Mouse (Mus musculus) retina, embryonic 14.5 days (tissue): ENCODE data around the gene Ephb4.

Experiments used
- DNase-seq: peaks from one replicate; pipeline ENCODE4 v3.0.0-alpha.2; 2015; ENCODE audit warnings: low spot score

Gene Ephb4

GRCm38 (mm10) chr5:137335066-137335465 lies 14.8 kb upstream of the Ephb4 start:
- DNase-seq = no peak

GRCm38 (mm10) chr5:137337190-137337589 lies 12.7 kb upstream of the Ephb4 start:
- DNase-seq = no peak

GRCm38 (mm10) chr5:137338256-137338655 lies 11.7 kb upstream of the Ephb4 start:
- peak; percentile 90 for DNase-seq

- DNase-seq = peak; percentile 66
These were observed 11.1 kb upstream of the Ephb4 start for GRCm38 (mm10) chr5:137338663-137339289.

GRCm38 (mm10) chr5:137339290-137339979 lies 10.5 kb upstream of the Ephb4 start:
- no peak for DNase-seq

- DNase-seq = no peak
These were observed 9.7 kb upstream of the Ephb4 start for GRCm38 (mm10) chr5:137340222-137340621.

- no peak for DNase-seq
These were observed 7.4 kb upstream of the Ephb4 start for GRCm38 (mm10) chr5:137342407-137343012.

- no peak for DNase-seq
These were observed 6.5 kb upstream of the Ephb4 start for GRCm38 (mm10) chr5:137343412-137343811.

GRCm38 (mm10) chr5:137343869-137344268 lies 6.0 kb upstream of the Ephb4 start:
- no peak for DNase-seq

GRCm38 (mm10) chr5:137345821-137346220 lies 4.1 kb upstream of the Ephb4 start:
- no peak for DNase-seq

GRCm38 (mm10) chr5:137346388-137346787 lies 3.5 kb upstream of the Ephb4 start:
- no peak for DNase-seq

GRCm38 (mm10) chr5:137346983-137347382 lies 2.9 kb upstream of the Ephb4 start:
- no peak for DNase-seq

GRCm38 (mm10) chr5:137347856-137348255 lies 2.1 kb upstream of the Ephb4 start:
- no peak for DNase-seq

GRCm38 (mm10) chr5:137348482-137349383 lies 1.2 kb upstream of the Ephb4 start:
- DNase-seq = no peak

- peak; percentile 10 for DNase-seq
These were observed 522 bp downstream of the Ephb4 start for GRCm38 (mm10) chr5:137350205-137351057.

GRCm38 (mm10) chr5:137351058-137351380 lies 1.1 kb downstream of the Ephb4 start:
- no peak for DNase-seq

- no peak for DNase-seq
These were observed 1.5 kb downstream of the Ephb4 start for GRCm38 (mm10) chr5:137351394-137351793.

- DNase-seq = no peak
These were observed 2.4 kb downstream of the Ephb4 start for GRCm38 (mm10) chr5:137352011-137352975.

- DNase-seq = no peak
These were observed 4.2 kb downstream of the Ephb4 start for GRCm38 (mm10) chr5:137354091-137354490.

GRCm38 (mm10) chr5:137358382-137358781 lies 8.5 kb downstream of the Ephb4 start:
- no peak for DNase-seq
